Mouse (Mus musculus): ENCODE results near the gene Gsdmc4. TPM values are rescaled to one million over a fixed set of nuclear protein-coding genes. Genes with fewer than 3 reads are reported as not detected.
"Not testable (repeated sequence)": the region's sequence is repeated elsewhere in the genome, so short reads cannot be mapped to it uniquely, and the experiment has no call there.

Gene Gsdmc4
- not detected for total RNA-seq (2021)
- long read RNA-seq, experiment 1 = 0 reads
- long read RNA-seq, experiment 2 = 0 reads

- not testable (repeated sequence) for DNase-seq
These were observed at the start of gene Gsdmc4 for GRCm38 (mm10) chr15:63912197-63912596. Gene Gsdmc4, minus strand, starts transcription at chr15:63912297.

GRCm38 (mm10) chr15:63960542-63960941, 48.4 kb upstream of the Gsdmc4 start:
- no peak for DNase-seq

GRCm38 (mm10) chr15:63957553-63957952, 45.5 kb upstream of the Gsdmc4 start:
- DNase-seq = no peak

GRCm38 (mm10) chr15:63953256-63953655, 41.2 kb upstream of the Gsdmc4 start:
- no peak for DNase-seq

- no peak for DNase-seq
These were observed 29.1 kb upstream of the Gsdmc4 start for GRCm38 (mm10) chr15:63941221-63941620.

- no peak for DNase-seq
These were observed 20.6 kb upstream of the Gsdmc4 start for GRCm38 (mm10) chr15:63932656-63933055.

- no peak for DNase-seq
These were observed 19.3 kb upstream of the Gsdmc4 start for GRCm38 (mm10) chr15:63931404-63931803.

GRCm38 (mm10) chr15:63930107-63931041, 18.3 kb upstream of the Gsdmc4 start:
- no peak for DNase-seq

GRCm38 (mm10) chr15:63926201-63926600, 14.1 kb upstream of the Gsdmc4 start:
- no peak for DNase-seq

GRCm38 (mm10) chr15:63924484-63924883, 12.4 kb upstream of the Gsdmc4 start:
- DNase-seq = peak; percentile 11 to 14

GRCm38 (mm10) chr15:63921618-63922017, 9.5 kb upstream of the Gsdmc4 start:
- DNase-seq = not testable (repeated sequence)

GRCm38 (mm10) chr15:63919728-63920127, 7.6 kb upstream of the Gsdmc4 start:
- not testable (repeated sequence) for DNase-seq

GRCm38 (mm10) chr15:63916584-63916983, 4.5 kb upstream of the Gsdmc4 start:
- DNase-seq = not testable (repeated sequence)

- DNase-seq = not testable (repeated sequence)
These were observed 2.2 kb downstream of the Gsdmc4 start for GRCm38 (mm10) chr15:63909896-63910295.

GRCm38 (mm10) chr15:63895560-63896353, 16.3 kb downstream of the Gsdmc4 start:
- DNase-seq = peak; percentile 15 to 26

- not testable (repeated sequence) for DNase-seq
These were observed 23.7 kb downstream of the Gsdmc4 start for GRCm38 (mm10) chr15:63888440-63888839.

GRCm38 (mm10) chr15:63887949-63888348, 24.1 kb downstream of the Gsdmc4 start:
- DNase-seq = not testable (repeated sequence)

- not testable (repeated sequence) for DNase-seq
These were observed 33.6 kb downstream of the Gsdmc4 start, which contains the start of gene Gsdmc3 for GRCm38 (mm10) chr15:63878458-63878857. Gene Gsdmc3, minus strand, starts transcription at chr15:63878558.

GRCm38 (mm10) chr15:63876160-63876559, 35.9 kb downstream of the Gsdmc4 start:
- DNase-seq = not testable (repeated sequence)

- not testable (repeated sequence) for DNase-seq
These were observed 50.1 kb downstream of the Gsdmc4 start for GRCm38 (mm10) chr15:63861965-63862364.

Measured in adrenal gland, postnatal 36 days (tissue).